Mouse (Mus musculus) embryo, embryonic 11 days (tissue): ENCODE data around the gene Zhx3.

Experiments used
- DNase-seq: peaks from one replicate; pipeline ENCODE4 v3.0.0-alpha.2; 2015

The Zhx3 gene

GRCm38 (mm10) chr2:160800967-160801366 is 71.8 kb downstream of the Zhx3 start:
- no peak for DNase-seq

GRCm38 (mm10) chr2:160798206-160798605 is 74.6 kb downstream of the Zhx3 start:
- no peak for DNase-seq

GRCm38 (mm10) chr2:160796973-160797372 is 75.8 kb downstream of the Zhx3 start:
- DNase-seq = no peak

- no peak for DNase-seq
These were observed 79.7 kb downstream of the Zhx3 start for GRCm38 (mm10) chr2:160793117-160793516.

- DNase-seq = no peak
These were observed 83.1 kb downstream of the Zhx3 start for GRCm38 (mm10) chr2:160789741-160790140.

GRCm38 (mm10) chr2:160789046-160789445 is 83.8 kb downstream of the Zhx3 start:
- DNase-seq = no peak

- no peak for DNase-seq
These were observed 86.5 kb downstream of the Zhx3 start for GRCm38 (mm10) chr2:160786333-160786732.

GRCm38 (mm10) chr2:160780834-160781219 is 92.0 kb downstream of the Zhx3 start:
- DNase-seq = no peak

- no peak for DNase-seq
These were observed 92.5 kb downstream of the Zhx3 start for GRCm38 (mm10) chr2:160780154-160780833.

- no peak for DNase-seq
These were observed 94.8 kb downstream of the Zhx3 start for GRCm38 (mm10) chr2:160778034-160778433.

- DNase-seq = no peak
These were observed 101.2 kb downstream of the Zhx3 start for GRCm38 (mm10) chr2:160771325-160772276.

GRCm38 (mm10) chr2:160770871-160771270 is 101.9 kb downstream of the Zhx3 start:
- no peak for DNase-seq

- no peak for DNase-seq
These were observed 102.4 kb downstream of the Zhx3 start for GRCm38 (mm10) chr2:160770409-160770808.

- no peak for DNase-seq
These were observed 103.8 kb downstream of the Zhx3 start for GRCm38 (mm10) chr2:160768997-160769396.

GRCm38 (mm10) chr2:160768097-160768695 is 104.6 kb downstream of the Zhx3 start:
- no peak for DNase-seq

GRCm38 (mm10) chr2:160767201-160767600 is 105.6 kb downstream of the Zhx3 start:
- DNase-seq = no peak

GRCm38 (mm10) chr2:160766371-160766771 is 106.4 kb downstream of the Zhx3 start:
- no peak for DNase-seq

GRCm38 (mm10) chr2:160765096-160765495 is 107.7 kb downstream of the Zhx3 start:
- no peak for DNase-seq

- DNase-seq = no peak
These were observed 108.4 kb downstream of the Zhx3 start for GRCm38 (mm10) chr2:160764386-160764785.

- DNase-seq = no peak
These were observed 109.0 kb downstream of the Zhx3 start for GRCm38 (mm10) chr2:160763816-160764215.

GRCm38 (mm10) chr2:160760433-160761184 is 112.2 kb downstream of the Zhx3 start:
- DNase-seq = peak; percentile 23

GRCm38 (mm10) chr2:160756583-160757203 is 116.1 kb downstream of the Zhx3 start:
- no peak for DNase-seq
